Mouse (Mus musculus): ENCODE measurements around the gene Tmem184a. TPM values are rescaled to one million over a fixed set of nuclear protein-coding genes. Genes with fewer than 3 reads are reported as not detected.

The Tmem184a gene
- polyA plus RNA-seq (2015; fragmentation: Illumina TruSeq; extraction: RNeasy Lipid Tissue Mini Kit (QIAGEN cat#74804); ENCODE audit: insufficient read depth, low replicate concordance): not detected

GRCm38 (mm10) chr5:139819538-139820181 is at the start of gene Tmem184a:
TSS of gene Tmem184a (minus strand) at chr5:139819917.

GRCm38 (mm10) chr5:139826357-139827055 is 6.8 kb upstream of the Tmem184a start, which contains the start of the genes Gm26938 and Psmg3:
TSS of gene Gm26938 (minus strand) at chr5:139826407.
TSS of gene Psmg3 (minus strand) at chr5:139826885.

GRCm38 (mm10) chr5:139791227-139792158 is 28.2 kb downstream of the Tmem184a start, which contains the start of gene Mafk:
TSS of gene Mafk (plus strand) at chr5:139791513.

GRCm38 (mm10) chr5:139775216-139775926 is 44.3 kb downstream of the Tmem184a start, which contains the start of gene Ints1:
TSS of gene Ints1 (minus strand) at chr5:139775674.

Other genes starting within 250 kb of the Tmem184a start
- gene Micall2, start 83.6 kb downstream of the Tmem184a start, polyA plus RNA-seq (2015; fragmentation: Illumina TruSeq; extraction: RNeasy Lipid Tissue Mini Kit (QIAGEN cat#74804); ENCODE audit: insufficient read depth, low replicate concordance): 3.1 TPM
- 20.7 TPM for gene Ints1, start 44.2 kb downstream of the Tmem184a start, polyA plus RNA-seq (2015; fragmentation: Illumina TruSeq; extraction: RNeasy Lipid Tissue Mini Kit (QIAGEN cat#74804); ENCODE audit: insufficient read depth, low replicate concordance)
- 13.5 TPM for gene Mafk, start 28.4 kb downstream of the Tmem184a start, polyA plus RNA-seq (2015; fragmentation: Illumina TruSeq; extraction: RNeasy Lipid Tissue Mini Kit (QIAGEN cat#74804); ENCODE audit: insufficient read depth, low replicate concordance)
- gene Gm26938, start 6.5 kb upstream of the Tmem184a start, polyA plus RNA-seq (2015; fragmentation: Illumina TruSeq; extraction: RNeasy Lipid Tissue Mini Kit (QIAGEN cat#74804); ENCODE audit: insufficient read depth, low replicate concordance): not detected
- 6.0 TPM for gene Psmg3, start 7.0 kb upstream of the Tmem184a start, polyA plus RNA-seq (2015; fragmentation: Illumina TruSeq; extraction: RNeasy Lipid Tissue Mini Kit (QIAGEN cat#74804); ENCODE audit: insufficient read depth, low replicate concordance)
- gene Elfn1, start 88.0 kb upstream of the Tmem184a start, polyA plus RNA-seq (2015; fragmentation: Illumina TruSeq; extraction: RNeasy Lipid Tissue Mini Kit (QIAGEN cat#74804); ENCODE audit: insufficient read depth, low replicate concordance): not detected